Comparison of ENCODE assay signal across 7 mouse cellular contexts in the genomic region with DNA sequence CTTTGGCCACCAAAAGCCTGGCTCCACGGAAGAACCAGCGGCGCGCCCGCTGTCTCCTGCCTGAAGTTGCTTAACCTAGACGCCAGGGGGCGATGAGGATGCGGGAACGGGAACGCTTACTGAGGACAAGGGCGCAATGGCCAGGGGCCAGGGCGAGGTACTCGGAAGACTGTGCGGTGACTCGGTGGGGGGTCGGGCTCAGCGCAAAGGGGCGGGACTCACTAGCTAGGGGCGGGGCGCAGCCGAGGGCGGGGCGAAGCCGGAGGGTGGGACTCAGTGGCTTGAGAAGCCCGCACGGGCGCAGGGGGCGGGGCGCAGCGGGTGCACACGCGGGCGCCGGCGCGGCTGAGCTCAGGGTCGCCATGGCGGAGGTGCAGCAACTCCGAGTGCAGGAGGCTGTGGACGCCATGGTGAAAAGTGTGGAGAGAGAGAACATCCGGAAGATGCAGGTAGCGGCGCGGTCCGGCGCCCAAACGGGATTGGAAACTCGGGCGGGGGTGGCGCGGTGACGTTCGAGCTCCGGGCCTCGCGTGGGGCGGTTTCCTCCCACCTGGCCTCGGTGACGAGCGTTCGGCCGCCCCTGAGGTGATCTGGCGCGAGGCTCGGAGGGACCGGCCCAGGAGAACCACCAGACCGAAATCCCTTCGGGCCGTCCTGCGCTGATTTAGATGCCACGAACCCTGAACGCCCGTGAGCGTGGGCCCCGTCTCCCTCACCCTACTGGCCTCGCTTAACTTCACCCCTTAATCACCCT. TPM values are rescaled to one million over a fixed set of nuclear protein-coding genes. Genes with fewer than 3 reads are reported as not detected.
A peak's percentile ranks its signal among the peaks of the same experiment; 100 is the strongest.
DNase-seq lines count a peak whose midpoint lies in the region; ATAC-seq lines count a peak whose summit lies in the region.

Gene Fam136a, plus strand, starts transcription at position 276 of the 754 bp plus-strand sequence.

- no peaks in the 10 kb centered on the region for H3K9me3 ChIP-seq in embryonic facial prominence, embryonic 11.5 days (replicated peaks; ENCODE audit: control insufficient read depth, low read length)
- H3K9me3 ChIP-seq in limb, embryonic 10.5 days (replicated peaks), result no peaks in the 10 kb centered on the region
- H3K9me3 ChIP-seq in midbrain, embryonic 13.5 days, result no peaks in the 10 kb centered on the region

- peak within 1 kb of the TSS; percentile 75 for H3K9ac ChIP-seq in embryonic facial prominence, embryonic 11.5 days (replicated peaks; ENCODE audit: low read length)
- H3K9ac ChIP-seq in midbrain, embryonic 13.5 days (replicated peaks), result peak within 1 kb of the TSS; percentile 76

- H3K27me3 ChIP-seq in embryonic facial prominence, embryonic 11.5 days (ENCODE audit: control insufficient read depth, insufficient read depth, low read length), result no peaks in the 10 kb centered on the region
- H3K27me3 ChIP-seq in limb, embryonic 10.5 days (ENCODE audit: low read depth, poor library complexity, severe bottlenecking), result no peaks in the 10 kb centered on the region
- no peaks in the 10 kb centered on the region for H3K27me3 ChIP-seq in midbrain, embryonic 13.5 days

- no peaks in the 10 kb centered on the region for H3K4me1 ChIP-seq in embryonic facial prominence, embryonic 11.5 days (ENCODE audit: control insufficient read depth, insufficient read depth, low read length)
- H3K4me1 ChIP-seq in limb, embryonic 10.5 days, result peaks cover 12% of the 10 kb centered on the region
- H3K4me1 ChIP-seq in midbrain, embryonic 13.5 days (replicated peaks), result peaks cover 28% of the 10 kb centered on the region

- DNase-seq in adrenal gland, postnatal 14 days, result peak; percentile 99
- peak; percentile 99 for DNase-seq in embryonic facial prominence, embryonic 11.5 days (ENCODE audit: low spot score)
- peak; percentile 94 for DNase-seq in kidney, adult 11 months
- peak; percentile 99 for DNase-seq in limb, embryonic 10.5 days (ENCODE audit: low spot score)
- DNase-seq in spleen, adult 12 weeks (ENCODE audit: low spot score), result peak; percentile 88

- H3K4me3 ChIP-seq in embryonic facial prominence, embryonic 11.5 days (ENCODE audit: low read depth, low read length), result peak within 1 kb of the TSS; percentile 47
- peak within 1 kb of the TSS; percentile 75 for H3K4me3 ChIP-seq in limb, embryonic 10.5 days
- H3K4me3 ChIP-seq in midbrain, embryonic 13.5 days (replicated peaks), result peak within 1 kb of the TSS; percentile 71

- ATAC-seq in embryonic facial prominence, embryonic 11.5 days (replicated peaks; ENCODE audit: insufficient number of reproducible peaks, low FRiP score, low TSS enrichment, low read depth), result peak; percentile 94
- ATAC-seq in granulocyte monocyte progenitor cell, adult 5-6 weeks (replicated peaks; ENCODE audit: poor library complexity, severe bottlenecking), result peak; percentile 93
- peak; percentile 94 for ATAC-seq in midbrain, embryonic 13.5 days

- no peaks in the 10 kb centered on the region for H3K36me3 ChIP-seq in embryonic facial prominence, embryonic 11.5 days (replicated peaks; ENCODE audit: control insufficient read depth, insufficient read depth, low read depth, low read length)
- H3K36me3 ChIP-seq in limb, embryonic 10.5 days, result peaks cover 25% of the 10 kb centered on the region
- peaks cover 17% of the 10 kb centered on the region; the same call in 1 of the 2 replicates for H3K36me3 ChIP-seq in midbrain, embryonic 13.5 days

- H3K27ac ChIP-seq in embryonic facial prominence, embryonic 11.5 days (replicated peaks; ENCODE audit: low read depth, low read length), result no peak within 1 kb of the TSS
- peak within 1 kb of the TSS; percentile 93 for H3K27ac ChIP-seq in limb, embryonic 10.5 days
- H3K27ac ChIP-seq in midbrain, embryonic 13.5 days, result peak within 1 kb of the TSS; percentile 93

- peak within 1 kb of the TSS; percentile 68 for H3K4me2 ChIP-seq in embryonic facial prominence, embryonic 11.5 days (ENCODE audit: low read depth, low read length)
- peak within 1 kb of the TSS; percentile 66 for H3K4me2 ChIP-seq in midbrain, embryonic 13.5 days (replicated peaks)

- under 1% methylated on average over 76 of the region's 76 CpGs for WGBS in embryonic facial prominence, embryonic 11.5 days
- WGBS in limb, embryonic 10.5 days, result under 1% methylated on average over 75 of the region's 76 CpGs
- under 1% methylated on average over 76 of the region's 76 CpGs for WGBS in midbrain, embryonic 13.5 days

RNA-seq across cellular contexts. Expression of gene Fam136a, which starts in this region (rescaled TPM):
- 84.9 and 89.9 TPM in 2 replicates for total RNA-seq in adrenal gland, postnatal 14 days (2021)
- 160 and 172 TPM in 2 replicates for polyA plus RNA-seq in embryonic facial prominence, embryonic 11.5 days (2014; fragmentation: Nextera tagmentation; extraction: Ambion mirVana)
- 46.3 and 51.5 TPM in 2 replicates for total RNA-seq in granulocyte monocyte progenitor cell, adult 5-6 weeks (2014; fragmentation: Nextera tagmentation)
- total RNA-seq in granulocyte monocyte progenitor cell, adult 5-6 weeks (2017), result 82.6 and 95.9 TPM in 2 replicates
- 189 and 214 TPM in 2 replicates for polyA plus RNA-seq in limb, embryonic 10.5 days (2016; fragmentation: Nextera tagmentation; extraction: Ambion mirVana)
- 134 and 137 TPM in 2 replicates for polyA plus RNA-seq in midbrain, embryonic 13.5 days (2015; fragmentation: Nextera tagmentation; extraction: Ambion mirVana)
